Mouse (Mus musculus) MEL (cell line): ENCODE results near the gene Pde7b. TPM values are rescaled to one million over a fixed set of nuclear protein-coding genes. Genes with fewer than 3 reads are reported as not detected.

Experiments used
- DNase-seq: peaks from one replicate; pipeline ENCODE4 v3.0.0; 2011; ENCODE audit warnings: low read depth, low spot score
- H3K27ac ChIP-seq: 2 replicates; pipeline ENCODE4 v1.5.1; 2012; ENCODE audit warnings: low read depth, mild to moderate bottlenecking, control low read depth, low read length, moderate library complexity; ENCODE audit not compliant: control insufficient read depth
- H3K27me3 ChIP-seq, 2 experiments: fragments of 150-350 bp in 1 of 2; sonication (generic) in 1 of 2; 2 replicates each; pipeline ENCODE4 v1.6.1; 2012; ENCODE audit warnings: low read length in 2 of 2, mild to moderate bottlenecking in 2 of 2, improper control_type of control experiment in 1 of 2, moderate library complexity in 1 of 2; ENCODE audit not compliant: insufficient read depth in 2 of 2, control insufficient read depth in 1 of 2
- H3K36me3 ChIP-seq, 2 experiments: 2 replicates each; pipeline ENCODE4 v1.6.1; 2012 to 2014; ENCODE audit warnings: low read length in 2 of 2, improper control_type of control experiment in 1 of 2, inconsistent platforms in 1 of 2, mild to moderate bottlenecking in 1 of 2; ENCODE audit not compliant: insufficient read depth in 2 of 2, control insufficient read depth in 1 of 2
- H3K4me1 ChIP-seq, 2 experiments: fragments of 150-350 bp in 1 of 2; sonication (generic) in 1 of 2; 2 replicates each; pipeline ENCODE4 v1.6.1; 2012; ENCODE audit warnings: low read length in 2 of 2, improper control_type of control experiment in 1 of 2, mild to moderate bottlenecking in 1 of 2; ENCODE audit not compliant: insufficient read depth in 2 of 2, control insufficient read depth in 1 of 2
- H3K4me3 ChIP-seq, 2 experiments: fragments of 150-350 bp in 1 of 2; sonication (generic) in 1 of 2; 2 replicates each; pipeline ENCODE4 v1.5.1; 2012; ENCODE audit warnings: low read depth in 2 of 2, low read length in 2 of 2, mild to moderate bottlenecking in 2 of 2, moderate library complexity in 2 of 2, control low read depth in 1 of 2, improper control_type of control experiment in 1 of 2; ENCODE audit not compliant: control insufficient read depth in 1 of 2, insufficient read depth in 1 of 2
- H3K79me2 ChIP-seq: 2 replicates; pipeline ENCODE4 v1.6.1; 2012; ENCODE audit warnings: mild to moderate bottlenecking, low read length, moderate library complexity; ENCODE audit not compliant: control insufficient read depth, poor library complexity, insufficient read depth
- H3K9ac ChIP-seq: 2 replicates; pipeline ENCODE4 v1.6.1; 2012; ENCODE audit warnings: low read depth, mild to moderate bottlenecking, control low read depth, low read length, moderate library complexity; ENCODE audit not compliant: control insufficient read depth, poor library complexity, severe bottlenecking
- H3K9me3 ChIP-seq: fragments of 150-350 bp; sonication (generic); replicated peaks from 2 replicates; pipeline ENCODE4 v1.6.1; 2012; ENCODE audit warnings: mild to moderate bottlenecking, low read length, improper control_type of control experiment, moderate library complexity; ENCODE audit not compliant: insufficient read depth
- CHD1 ChIP-seq: IDR thresholded peaks from 2 replicates; pipeline ENCODE4 v1.6.1; 2012; ENCODE audit warnings: low read depth, mild to moderate bottlenecking, inconsistent platforms, low read length, improper control_type of control experiment
- CHD2 ChIP-seq: IDR thresholded peaks from 2 replicates; pipeline ENCODE4 v1.6.1; 2011; ENCODE audit warnings: low read length, improper control_type of control experiment
- ETS1 ChIP-seq: IDR thresholded peaks from 2 replicates; pipeline ENCODE4 v1.6.1; 2012; ENCODE audit warnings: low read depth, mild to moderate bottlenecking, inconsistent platforms, low read length, improper control_type of control experiment, moderate library complexity
- GATA1 ChIP-seq: IDR thresholded peaks from 2 replicates; pipeline ENCODE4 v1.6.1; 2011; ENCODE audit warnings: low read depth, low read length, improper control_type of control experiment
- JUND ChIP-seq: IDR thresholded peaks from 2 replicates; pipeline ENCODE4 v1.6.1; 2011; ENCODE audit warnings: low read depth, mild to moderate bottlenecking, improper control_type of control experiment, low read length
- MAFK ChIP-seq: IDR thresholded peaks from 2 replicates; pipeline ENCODE4 v1.6.1; 2011; ENCODE audit warnings: low read depth, mild to moderate bottlenecking, low read length, improper control_type of control experiment, borderline replicate concordance
- MXI1 ChIP-seq: IDR thresholded peaks from 2 replicates; pipeline ENCODE4 v1.6.1; 2011; ENCODE audit warnings: mild to moderate bottlenecking, low read depth, low read length, improper control_type of control experiment
- MYB ChIP-seq: IDR thresholded peaks from 2 replicates; pipeline ENCODE4 v1.6.1; 2011; ENCODE audit warnings: mild to moderate bottlenecking, low read depth, low read length, improper control_type of control experiment
- NELFE ChIP-seq: IDR thresholded peaks from 2 replicates; pipeline ENCODE4 v1.6.1; 2011; ENCODE audit warnings: low read depth, low read length, improper control_type of control experiment
- NRF1 ChIP-seq: IDR thresholded peaks from 2 replicates; pipeline ENCODE4 v1.6.1; 2014; ENCODE audit warnings: low read depth, mild to moderate bottlenecking, inconsistent platforms, low read length, improper control_type of control experiment, moderate library complexity; ENCODE audit not compliant: poor library complexity, insufficient read depth, severe bottlenecking
- POLR2A ChIP-seq, 2 experiments: IDR thresholded peaks; 2 replicates each; pipeline ENCODE4 v1.6.1; 2011 to 2012; ENCODE audit warnings: low read length in 2 of 2, mild to moderate bottlenecking in 2 of 2, control low read depth in 1 of 2, improper control_type of control experiment in 1 of 2, low read depth in 1 of 2, moderate library complexity in 1 of 2; ENCODE audit not compliant: control insufficient read depth in 1 of 2, insufficient read depth in 1 of 2, poor library complexity in 1 of 2
- POLR2AphosphoS2 ChIP-seq: IDR thresholded peaks from 2 replicates; pipeline ENCODE4 v1.6.1; 2011; ENCODE audit warnings: low read length, improper control_type of control experiment
- POLR2AphosphoS5 ChIP-seq: IDR thresholded peaks from 2 replicates; pipeline ENCODE4 v1.6.1; 2012; ENCODE audit warnings: low read depth, borderline replicate concordance, mild to moderate bottlenecking, inconsistent platforms, low read length, moderate library complexity, mixed read lengths
- SIN3A ChIP-seq: IDR thresholded peaks from 2 replicates; pipeline ENCODE4 v1.6.1; 2012; ENCODE audit warnings: low read length, improper control_type of control experiment, inconsistent platforms
- SMC3 ChIP-seq: IDR thresholded peaks from 2 replicates; pipeline ENCODE4 v1.6.1; 2011; ENCODE audit warnings: low read depth, low read length, improper control_type of control experiment
- TAL1 ChIP-seq: IDR thresholded peaks from 2 replicates; pipeline ENCODE4 v1.6.1; 2012; ENCODE audit warnings: mild to moderate bottlenecking, inconsistent platforms, low read length, moderate library complexity, mixed read lengths
- TBP ChIP-seq: IDR thresholded peaks from 2 replicates; pipeline ENCODE4 v1.8.0; 2011; ENCODE audit warnings: low read depth, low read length, improper control_type of control experiment
- UBTF ChIP-seq: IDR thresholded peaks from 2 replicates; pipeline ENCODE4 v1.6.1; 2012; ENCODE audit warnings: low read depth, mild to moderate bottlenecking, inconsistent platforms, low read length, improper control_type of control experiment, moderate library complexity, borderline replicate concordance; ENCODE audit not compliant: insufficient read depth
- USF2 ChIP-seq, 2 experiments: IDR thresholded peaks; 2 replicates each; pipeline ENCODE4 v1.6.1; 2011 to 2012; ENCODE audit warnings: improper control_type of control experiment in 2 of 2, low read length in 2 of 2, borderline replicate concordance in 1 of 2, inconsistent platforms in 1 of 2, low read depth in 1 of 2, mild to moderate bottlenecking in 1 of 2; ENCODE audit not compliant: insufficient read depth in 1 of 2
- ZMIZ1 ChIP-seq: IDR thresholded peaks from 2 replicates; pipeline ENCODE4 v1.6.1; 2012; ENCODE audit warnings: low read depth, mild to moderate bottlenecking, inconsistent platforms, low read length, improper control_type of control experiment, moderate library complexity
- ZNF384 ChIP-seq: IDR thresholded peaks from 2 replicates; pipeline ENCODE4 v1.6.1; 2012; ENCODE audit warnings: low read depth, mild to moderate bottlenecking, inconsistent platforms, low read length, improper control_type of control experiment
- polyA plus RNA-seq, 2 experiments: library from polyadenylated mRNA; stranded (reverse) in 1 of 2; unstranded in 1 of 2; fragments of >175 nt in 1 of 2; fragments of >200 nt in 1 of 2; gene quantifications; 2 replicates each; pipeline versions ENCODE4 v1.2.1 to v1.2.4; 2012; ENCODE audit warnings: low replicate concordance in 2 of 2, low read depth in 1 of 2; ENCODE audit not compliant: insufficient read length in 2 of 2, insufficient read depth in 1 of 2, missing spikeins in 1 of 2
- total RNA-seq: library from RNA; depleted of rRNA; stranded (reverse); fragments of 300-350 nt; gene quantifications from 2 replicates; pipeline ENCODE4 v1.2.3, GENCODE M21; 2012

Gene Pde7b
- total and polyA plus RNA-seq, 3 experiments = 0.04 TPM; not detected in 2

DNA sequence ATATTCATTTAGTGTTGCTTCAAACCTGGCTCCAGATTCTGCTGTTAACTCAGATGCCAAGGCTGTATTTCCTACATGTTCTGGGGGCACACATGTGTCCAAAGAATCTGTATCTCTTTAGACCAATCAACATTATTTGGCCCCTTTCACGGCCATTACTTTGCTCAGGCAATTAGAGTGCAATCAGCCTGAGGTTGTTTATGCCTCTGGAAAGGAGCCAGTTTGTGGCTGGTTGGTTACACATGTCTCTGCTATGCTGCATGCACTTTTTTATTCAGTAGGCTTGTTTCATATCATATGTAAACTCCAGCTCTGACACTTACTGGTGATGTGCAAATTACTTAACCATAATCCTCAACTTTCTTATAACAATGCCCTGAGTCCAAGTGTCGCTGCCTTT, 287.9 kb downstream of the Pde7b start:
- Histone ChIP-seq H3K79me2 (no peaks in the 10 kb centered on the region), H3K9me3 (no peaks in the 10 kb centered on the region), H3K4me1 (peaks cover 2 to 15% of the 10 kb centered on the region in 2 experiments), H3K36me3 (peaks cover 0 to 10% of the 10 kb centered on the region in 2 experiments; a peak in 2 of 4 replicates), H3K27me3 (peaks cover 0 to 2% of the 10 kb centered on the region in 2 experiments; a peak in 3 of 4 replicates), H3K4me3 (no peak overlapping the region), H3K9ac (no peak overlapping the region), H3K27ac (peak overlapping the region; percentile 36; the same call in 1 of the 2 replicates)
- no peak for TF ChIP-seq NRF1
- TF ChIP-seq GATA1 = no peak
- no peak for TF ChIP-seq TAL1
- no peak for TF ChIP-seq ZMIZ1
- no peak for TF ChIP-seq CHD1
- no peak for TF ChIP-seq JUND
- TF ChIP-seq NELFE = no peak
- TF ChIP-seq UBTF = no peak
- TF ChIP-seq MXI1 = no peak
- no peak for TF ChIP-seq USF2 (IDR thresholded peaks at IDR 0.05; ENCODE audit: borderline replicate concordance in 1 of 2, insufficient read depth in 1 of 2, low read depth in 1 of 2, low read length in 2 of 2)
- no peak for TF ChIP-seq ZNF384
- no peak for TF ChIP-seq MYB
- no peak for TF ChIP-seq SIN3A
- no peak for TF ChIP-seq POLR2AphosphoS2
- TF ChIP-seq MAFK = no peak
- no peak for TF ChIP-seq SMC3
- TF ChIP-seq POLR2AphosphoS5 = no peak
- no peak for TF ChIP-seq CHD2
- DNase-seq = peak; percentile 50

DNA sequence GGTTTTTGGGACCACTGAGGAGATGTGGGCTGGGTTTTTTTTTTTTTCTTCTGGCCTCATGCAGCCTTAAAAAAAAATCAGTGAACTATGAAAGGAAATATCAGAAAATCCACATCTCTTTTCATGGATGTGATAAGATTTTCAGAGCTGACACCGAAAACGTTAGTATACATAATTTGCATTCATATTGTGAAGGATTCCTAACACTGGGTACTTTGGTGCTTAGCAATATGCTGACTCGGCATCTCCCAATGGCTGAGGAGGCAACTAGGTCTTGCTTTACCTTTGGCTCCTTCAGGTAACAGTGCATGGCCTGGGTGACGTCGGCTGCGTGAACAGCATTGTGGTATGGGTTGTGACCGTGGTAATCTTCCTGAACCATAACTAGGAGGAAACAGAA, 289.0 kb downstream of the Pde7b start:
- Histone ChIP-seq H3K27me3 (peaks cover 0 to 2% of the 10 kb centered on the region in 2 experiments; a peak in 3 of 4 replicates), H3K9ac (no peak overlapping the region), H3K4me3 (no peak overlapping the region), H3K4me1 (peaks cover 2 to 15% of the 10 kb centered on the region in 2 experiments), H3K9me3 (no peaks in the 10 kb centered on the region), H3K27ac (no peak overlapping the region), H3K36me3 (peaks cover 0 to 10% of the 10 kb centered on the region in 2 experiments; a peak in 2 of 4 replicates), H3K79me2 (no peaks in the 10 kb centered on the region)
- no peak for DNase-seq
- TF ChIP-seq POLR2A (IDR thresholded peaks at IDR 0.05; ENCODE audit: control insufficient read depth in 1 of 2, insufficient read depth in 1 of 2, low read depth in 1 of 2, low read length in 2 of 2, poor library complexity in 1 of 2) (no peak), ETS1 (no peak), SIN3A (no peak), MAFK (peak; percentile 28; the same call in 1 of the 2 replicates), TBP (no peak)
